Mouse (Mus musculus): ENCODE measurements around the gene Clcn1.

Gene Clcn1

DNA sequence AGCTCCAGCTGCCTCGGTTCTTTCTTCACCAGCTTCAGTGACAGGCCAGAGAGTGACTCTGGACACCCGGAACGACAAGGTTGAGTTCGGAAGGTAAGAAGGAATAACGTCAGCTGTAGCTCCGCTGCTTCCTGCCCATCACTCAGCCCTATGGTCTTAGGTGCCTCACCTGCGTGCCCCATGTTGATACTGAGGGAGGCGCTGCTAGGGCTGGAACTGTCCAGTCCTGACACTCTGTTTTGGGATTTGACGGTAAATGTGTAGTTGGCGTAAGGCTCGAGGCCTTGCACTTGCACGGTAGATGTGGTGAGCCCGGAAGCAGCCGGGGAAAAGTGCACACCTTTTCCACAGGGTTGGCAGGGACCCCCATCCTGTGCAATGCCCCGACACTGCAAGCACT is 78.1 kb downstream of the Clcn1 start:
- DNase-seq (ENCODE audit: low spot score in 2 of 2): no peak

DNA sequence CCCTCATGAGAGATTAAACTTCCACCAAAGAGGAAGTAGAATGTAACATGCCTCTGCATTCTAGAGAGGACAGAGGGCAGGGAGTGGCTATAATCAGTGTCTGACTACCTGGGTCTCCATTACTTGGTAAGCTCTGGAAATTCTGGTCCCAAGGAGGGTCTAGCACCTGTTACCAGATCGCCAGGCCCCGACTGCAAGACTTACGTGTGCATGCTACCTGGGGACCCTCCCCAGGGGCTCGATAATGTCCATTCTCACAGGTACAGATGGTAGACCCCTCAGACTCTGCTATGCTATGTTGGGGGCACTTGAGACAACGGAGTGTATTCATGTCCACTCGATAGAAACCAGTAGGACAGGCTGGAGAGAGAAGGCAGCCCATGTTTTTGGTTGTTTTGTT is 78.7 kb downstream of the Clcn1 start:
- DNase-seq (ENCODE audit: low spot score in 2 of 2): no peak

Data from thymus, postnatal 10 days (tissue).